Mouse (Mus musculus): ENCODE data around the gene Bspry. TPM values are rescaled to one million over a fixed set of nuclear protein-coding genes. Genes with fewer than 3 reads are reported as not detected.
A peak's percentile ranks its signal among the peaks of the same experiment; 100 is the strongest.
"Not testable (repeated sequence)": the region's sequence is repeated elsewhere in the genome, so short reads cannot be mapped to it uniquely, and the experiment has no call there.

The Bspry gene
- polyA plus RNA-seq, 1 experiment from 2014 or later, result 0.27 TPM

- H3K4me1 ChIP-seq (ENCODE audit: control insufficient read depth, low read depth, low read length), result peaks cover 12% of the 10 kb centered on the region
- H3K4me3 ChIP-seq (ENCODE audit: low read depth, low read length), result no peak overlapping the region
- no peak overlapping the region for H3K4me2 ChIP-seq (ENCODE audit: low read depth, low read length)
- peaks cover 10% of the 10 kb centered on the region for H3K27me3 ChIP-seq (ENCODE audit: control insufficient read depth, insufficient read depth, low read depth, low read length)
- ATAC-seq (ENCODE audit: low read depth), result no peak
- WGBS (ENCODE audit: insufficient replicate concordance), result 73% methylated on average over 2 of the region's 2 CpGs
- no peaks in the 10 kb centered on the region for H3K36me3 ChIP-seq (ENCODE audit: control insufficient read depth, insufficient read depth)
- H3K27ac ChIP-seq (ENCODE audit: low read length), result no peak overlapping the region
- H3K9ac ChIP-seq (ENCODE audit: low read depth, low read length), result no peak overlapping the region
- H3K9me3 ChIP-seq (replicated peaks; ENCODE audit: control insufficient read depth, low read length), result no peaks in the 10 kb centered on the region
Observed at GRCm38 (mm10) chr4:62475131-62475530, 4.7 kb upstream of the Bspry start.

- Histone ChIP-seq H3K9ac (ENCODE audit: low read depth, low read length) (no peak overlapping the region), H3K4me2 (ENCODE audit: low read depth, low read length) (no peak overlapping the region), H3K27ac (ENCODE audit: low read length) (no peak overlapping the region), H3K9me3 (replicated peaks; ENCODE audit: control insufficient read depth, low read length) (no peaks in the 10 kb centered on the region), H3K27me3 (ENCODE audit: control insufficient read depth, insufficient read depth, low read depth, low read length) (peaks cover 16% of the 10 kb centered on the region), H3K4me1 (ENCODE audit: control insufficient read depth, low read depth, low read length) (peaks cover 7% of the 10 kb centered on the region), H3K36me3 (ENCODE audit: control insufficient read depth, insufficient read depth) (no peaks in the 10 kb centered on the region), H3K4me3 (ENCODE audit: low read depth, low read length) (no peak overlapping the region)
- ATAC-seq (ENCODE audit: low read depth), result no peak
- WGBS (ENCODE audit: insufficient replicate concordance), result 68% methylated on average over 6 of the region's 6 CpGs
Observed at GRCm38 (mm10) chr4:62475793-62476192, 4.1 kb upstream of the Bspry start.

GRCm38 (mm10) chr4:62477542-62478244 is 2.2 kb upstream of the Bspry start:
- WGBS (ENCODE audit: insufficient replicate concordance), result 70% methylated on average over 6 of the region's 6 CpGs
- Histone ChIP-seq H3K4me2 (ENCODE audit: low read depth, low read length) (no peak overlapping the region), H3K4me3 (ENCODE audit: low read depth, low read length) (no peak overlapping the region), H3K27me3 (ENCODE audit: control insufficient read depth, insufficient read depth, low read depth, low read length) (peaks cover 33% of the 10 kb centered on the region), H3K27ac (ENCODE audit: low read length) (no peak overlapping the region), H3K4me1 (ENCODE audit: control insufficient read depth, low read depth, low read length) (peaks cover 7% of the 10 kb centered on the region), H3K9ac (ENCODE audit: low read depth, low read length) (no peak overlapping the region), H3K36me3 (ENCODE audit: control insufficient read depth, insufficient read depth) (no peaks in the 10 kb centered on the region), H3K9me3 (replicated peaks; ENCODE audit: control insufficient read depth, low read length) (no peaks in the 10 kb centered on the region)
- no peak for ATAC-seq (ENCODE audit: low read depth)

- not testable (repeated sequence) for H3K27ac ChIP-seq (ENCODE audit: low read length); H3K9me3 ChIP-seq (replicated peaks; ENCODE audit: control insufficient read depth, low read length); H3K9ac ChIP-seq (ENCODE audit: low read depth, low read length); H3K4me1 ChIP-seq (ENCODE audit: control insufficient read depth, low read depth, low read length); H3K36me3 ChIP-seq (ENCODE audit: control insufficient read depth, insufficient read depth)
- Histone ChIP-seq H3K27me3 (ENCODE audit: control insufficient read depth, insufficient read depth, low read depth, low read length) (peaks cover 33% of the 10 kb centered on the region), H3K4me2 (ENCODE audit: low read depth, low read length) (peak overlapping the region; percentile 85), H3K4me3 (ENCODE audit: low read depth, low read length) (peak overlapping the region; percentile 56)
- WGBS (ENCODE audit: insufficient replicate concordance), result 10% methylated on average over 11 of the region's 11 CpGs
- peak; percentile 35; the same call in 1 of the 2 replicates for ATAC-seq (ENCODE audit: low read depth)
Observed at GRCm38 (mm10) chr4:62479593-62479936, 288 bp upstream of the Bspry start.

GRCm38 (mm10) chr4:62480709-62481605 is 1.1 kb downstream of the Bspry start:
- 0 out of 2 replicates have a peak, but pooled peaks have one; percentile 2 for ATAC-seq (ENCODE audit: low read depth)
- H3K4me2 ChIP-seq (ENCODE audit: low read depth, low read length), result no peak overlapping the region
- H3K4me3 ChIP-seq (ENCODE audit: low read depth, low read length), result no peak overlapping the region
- WGBS (ENCODE audit: insufficient replicate concordance), result 19% methylated on average over 10 of the region's 10 CpGs
- no peak overlapping the region for H3K9ac ChIP-seq (ENCODE audit: low read depth, low read length)
- H3K4me1 ChIP-seq (ENCODE audit: control insufficient read depth, low read depth, low read length), result peaks cover 18% of the 10 kb centered on the region
- H3K27me3 ChIP-seq (ENCODE audit: control insufficient read depth, insufficient read depth, low read depth, low read length), result peaks cover 33% of the 10 kb centered on the region
- H3K27ac ChIP-seq (ENCODE audit: low read length), result no peak overlapping the region
- H3K9me3 ChIP-seq (replicated peaks; ENCODE audit: control insufficient read depth, low read length), result no peaks in the 10 kb centered on the region
- no peaks in the 10 kb centered on the region for H3K36me3 ChIP-seq (ENCODE audit: control insufficient read depth, insufficient read depth)

- H3K9ac ChIP-seq (ENCODE audit: low read depth, low read length), result no peak overlapping the region
- no peak overlapping the region for H3K27ac ChIP-seq (ENCODE audit: low read length)
- no peak overlapping the region for H3K4me3 ChIP-seq (ENCODE audit: low read depth, low read length)
- H3K4me2 ChIP-seq (ENCODE audit: low read depth, low read length), result no peak overlapping the region
- H3K36me3 ChIP-seq (ENCODE audit: control insufficient read depth, insufficient read depth), result no peaks in the 10 kb centered on the region
- no peak for ATAC-seq (ENCODE audit: low read depth)
- no peaks in the 10 kb centered on the region for H3K9me3 ChIP-seq (replicated peaks; ENCODE audit: control insufficient read depth, low read length)
- peaks cover 25% of the 10 kb centered on the region for H3K27me3 ChIP-seq (ENCODE audit: control insufficient read depth, insufficient read depth, low read depth, low read length)
- WGBS (ENCODE audit: insufficient replicate concordance), result 61% methylated on average over 3 of the region's 3 CpGs
- H3K4me1 ChIP-seq (ENCODE audit: control insufficient read depth, low read depth, low read length), result peaks cover 21% of the 10 kb centered on the region
Observed at GRCm38 (mm10) chr4:62484928-62485327, 5.1 kb downstream of the Bspry start.

- WGBS (ENCODE audit: insufficient replicate concordance), result 61% methylated on average over 8 of the region's 8 CpGs
- H3K4me2 ChIP-seq (ENCODE audit: low read depth, low read length), result peak overlapping the region; percentile 18; the same call in 1 of the 2 replicates
- no peak overlapping the region for H3K9ac ChIP-seq (ENCODE audit: low read depth, low read length)
- H3K27ac ChIP-seq (ENCODE audit: low read length), result peak overlapping the region; percentile 26; the same call in 1 of the 2 replicates
- H3K27me3 ChIP-seq (ENCODE audit: control insufficient read depth, insufficient read depth, low read depth, low read length), result peaks cover 19% of the 10 kb centered on the region
- no peaks in the 10 kb centered on the region for H3K36me3 ChIP-seq (ENCODE audit: control insufficient read depth, insufficient read depth)
- H3K4me1 ChIP-seq (ENCODE audit: control insufficient read depth, low read depth, low read length), result peaks cover 19% of the 10 kb centered on the region
- no peak overlapping the region for H3K4me3 ChIP-seq (ENCODE audit: low read depth, low read length)
- no peaks in the 10 kb centered on the region for H3K9me3 ChIP-seq (replicated peaks; ENCODE audit: control insufficient read depth, low read length)
- ATAC-seq (ENCODE audit: low read depth), result peak; percentile 86
Observed at GRCm38 (mm10) chr4:62485450-62486161, 5.8 kb downstream of the Bspry start.

GRCm38 (mm10) chr4:62486162-62486696 is 6.4 kb downstream of the Bspry start:
- H3K4me3 ChIP-seq (ENCODE audit: low read depth, low read length), result no peak overlapping the region
- ATAC-seq (ENCODE audit: low read depth), result no peak
- H3K27ac ChIP-seq (ENCODE audit: low read length), result no peak overlapping the region
- no peak overlapping the region for H3K9ac ChIP-seq (ENCODE audit: low read depth, low read length)
- no peak overlapping the region for H3K4me2 ChIP-seq (ENCODE audit: low read depth, low read length)
- 84% methylated on average over 15 of the region's 15 CpGs for WGBS (ENCODE audit: insufficient replicate concordance)
- H3K9me3 ChIP-seq (replicated peaks; ENCODE audit: control insufficient read depth, low read length), result no peaks in the 10 kb centered on the region
- H3K36me3 ChIP-seq (ENCODE audit: control insufficient read depth, insufficient read depth), result no peaks in the 10 kb centered on the region
- H3K4me1 ChIP-seq (ENCODE audit: control insufficient read depth, low read depth, low read length), result peaks cover 19% of the 10 kb centered on the region
- H3K27me3 ChIP-seq (ENCODE audit: control insufficient read depth, insufficient read depth, low read depth, low read length), result peaks cover 12% of the 10 kb centered on the region

All from liver, embryonic 16.5 days (tissue).